Mouse (Mus musculus) central nervous system, embryonic 14 days (tissue): Measurements from ENCODE around the gene Lrrc75b. TPM values are rescaled to one million over a fixed set of nuclear protein-coding genes. Genes with fewer than 3 reads are reported as not detected.

Experiments used
- polyA plus RNA-seq: library from polyadenylated mRNA; depleted of rRNA; stranded (reverse); fragments of >200 nt; gene quantifications from 2 replicates; pipeline ENCODE4 v1.2.3, GENCODE M21; 2012; rRNA removed

Lrrc75b gene
- polyA plus RNA-seq, result 21.7 and 24.2 TPM in 2 replicates

GRCm38 (mm10) chr10:75559676-75560548 lies at the start of gene Lrrc75b:
Gene Lrrc75b, minus strand, starts transcription at chr10:75560330.

DNA sequence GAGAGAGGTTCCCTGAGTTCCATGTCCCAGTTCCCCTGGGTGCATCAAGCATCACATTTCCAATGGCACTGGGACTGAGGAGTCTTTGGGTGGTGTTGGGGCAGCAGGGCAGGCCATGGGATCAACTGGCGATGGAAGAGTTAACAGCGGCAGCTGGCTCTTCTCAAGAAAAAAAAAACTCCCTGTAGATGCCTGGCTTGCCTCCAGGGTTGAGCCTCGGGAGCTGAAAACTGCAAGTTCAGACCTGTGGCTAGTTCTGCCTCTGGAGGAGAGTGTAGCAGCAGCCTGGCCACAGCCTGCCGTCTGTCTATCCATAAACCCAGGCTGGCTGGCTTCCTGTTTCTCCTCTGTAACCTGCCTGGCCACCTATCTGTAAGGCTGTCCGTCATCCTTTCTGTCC lies 29.0 kb upstream of the Lrrc75b start, which contains the start of gene Ggt5:
Gene Ggt5 (plus strand): TSS at position 212 of the 400 bp plus-strand sequence.

GRCm38 (mm10) chr10:75561071-75561654 lies 1.0 kb upstream of the Lrrc75b start, which contains the start of gene Ggt1:
Gene Ggt1, plus strand, starts transcription at chr10:75561604.

GRCm38 (mm10) chr10:75517758-75518143 lies 42.4 kb downstream of the Lrrc75b start, which contains the start of gene Gucd1:
Gene Gucd1, minus strand, starts transcription at chr10:75517972.

GRCm38 (mm10) chr10:75517073-75517757 lies 42.9 kb downstream of the Lrrc75b start, which contains the start of gene Snrpd3:
Gene Snrpd3, plus strand, starts transcription at chr10:75517551.

Other genes with a start within 250 kb of the Lrrc75b start
- gene Adora2a, start 243.5 kb downstream of the Lrrc75b start, polyA plus RNA-seq, result 5.8 and 7.4 TPM in 2 replicates
- gene Upb1, start 159.2 kb downstream of the Lrrc75b start, polyA plus RNA-seq, result 0.04 and 0.10 TPM in 2 replicates
- gene Snrpd3, start 42.8 kb downstream of the Lrrc75b start, polyA plus RNA-seq, result 126 and 148 TPM in 2 replicates
- 31.5 and 31.6 TPM in 2 replicates for gene Gucd1, start 42.4 kb downstream of the Lrrc75b start, polyA plus RNA-seq
- gene Ggt1, start 1.3 kb upstream of the Lrrc75b start, polyA plus RNA-seq, result 1.9 and 2.6 TPM in 2 replicates
- 5.9 and 8.0 TPM in 2 replicates for gene Ggt5, start 29.0 kb upstream of the Lrrc75b start, polyA plus RNA-seq
- 3.7 and 5.1 TPM in 2 replicates for gene Susd2, start 83.7 kb upstream of the Lrrc75b start, polyA plus RNA-seq
- 43.6 and 46.2 TPM in 2 replicates for gene Cabin1, start 204.0 kb upstream of the Lrrc75b start, polyA plus RNA-seq
- 58.7 and 64.5 TPM in 2 replicates for gene Ddt, start 213.1 kb upstream of the Lrrc75b start, polyA plus RNA-seq
- gene Gm20441, start 220.6 kb upstream of the Lrrc75b start, polyA plus RNA-seq, result 0.19 TPM in 1 of 2 replicates, not detected in the other
- 1.1 and 4.6 TPM in 2 replicates for gene Gstt3, start 221.1 kb upstream of the Lrrc75b start, polyA plus RNA-seq
- 10.6 and 12.6 TPM in 2 replicates for gene Gstt1, start 238.3 kb upstream of the Lrrc75b start, polyA plus RNA-seq